Mouse (Mus musculus): ENCODE data around the gene Mettl6. TPM values are rescaled to one million over a fixed set of nuclear protein-coding genes. Genes with fewer than 3 reads are reported as not detected.

Mettl6 gene
- polyA plus RNA-seq (2014; fragmentation: Illumina TruSeq; extraction: RNeasy Lipid Tissue Mini Kit (QIAGEN cat#74804); ENCODE audit: low read depth, low replicate concordance) = 154 TPM

DNA sequence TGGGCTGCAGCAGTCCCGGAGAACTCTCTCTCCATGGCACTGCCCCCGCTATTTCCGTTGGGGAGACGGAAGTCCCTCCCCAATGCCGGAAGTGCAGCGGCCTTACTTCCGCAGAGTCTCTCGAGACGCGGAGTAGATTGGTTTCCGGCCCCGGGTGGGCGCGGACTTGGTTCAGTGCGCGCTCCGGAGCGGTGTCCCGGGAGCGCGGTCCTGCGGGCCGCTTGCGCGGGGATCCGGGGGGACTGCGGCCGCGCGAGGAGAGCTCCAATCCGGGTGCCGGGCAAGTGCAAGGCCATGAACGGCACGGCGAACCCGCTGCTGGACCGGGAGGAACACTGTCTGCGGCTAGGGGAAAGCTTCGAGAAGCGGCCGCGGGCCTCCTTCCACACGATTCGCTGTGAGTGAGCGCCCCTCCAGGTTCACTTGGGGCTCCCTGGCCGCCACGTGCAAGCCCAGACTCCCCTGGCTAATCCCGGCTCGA lies at the start of gene Mettl6:
Gene Mettl6, minus strand, starts transcription at position 66 of the 481 bp plus-strand sequence.

GRCm38 (mm10) chr14:31494349-31494974 lies 378 bp downstream of the Mettl6 start, which contains the start of gene Eaf1:
Eaf1 (plus strand) TSS chr14:31494399.

DNA sequence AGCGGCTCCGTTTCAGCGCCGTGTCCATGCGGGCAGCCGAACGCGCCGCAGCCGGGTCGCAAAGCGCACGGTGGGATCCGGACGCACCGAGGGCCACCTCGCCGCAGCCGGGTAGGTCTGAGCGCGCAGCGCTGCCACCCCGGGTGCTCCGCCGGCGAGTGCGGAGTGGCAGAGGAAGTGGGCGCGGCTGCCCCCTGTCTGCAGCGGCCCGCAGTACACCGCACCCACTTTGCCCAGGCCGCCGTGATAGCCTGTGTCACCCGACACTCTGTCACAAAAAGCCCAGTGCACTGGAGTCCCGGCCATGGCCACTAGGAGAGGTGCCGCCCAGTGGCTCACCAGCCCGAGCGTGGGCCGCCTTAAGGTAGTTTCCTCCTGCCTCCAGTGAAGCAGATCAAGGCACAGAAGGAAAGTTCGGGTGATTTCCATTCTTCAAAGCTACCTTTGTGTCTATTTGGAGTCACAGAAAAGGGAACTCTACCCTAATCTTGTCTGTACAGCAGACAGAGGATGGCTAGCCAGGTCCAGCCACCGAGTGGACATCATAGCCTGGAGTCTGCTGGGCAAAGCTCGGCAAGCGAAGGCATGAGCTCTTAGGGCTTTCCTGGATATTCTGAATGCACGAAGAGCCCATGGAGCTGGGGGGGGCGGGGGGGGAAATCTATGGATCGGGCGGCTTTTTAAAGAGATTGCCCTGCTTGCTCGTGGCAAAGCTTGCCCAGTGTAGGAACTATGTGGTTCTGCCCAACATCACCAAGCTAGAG lies 58.7 kb downstream of the Mettl6 start, which contains the start of gene Sh3bp5:
Gene Sh3bp5, minus strand, starts transcription at position 149 of the 764 bp plus-strand sequence.

Other genes with a start within 250 kb of the Mettl6 start
- gene Phf7, start 243.7 kb downstream of the Mettl6 start, polyA plus RNA-seq (2014; fragmentation: Illumina TruSeq; extraction: RNeasy Lipid Tissue Mini Kit (QIAGEN cat#74804); ENCODE audit: low read depth, low replicate concordance) = 2,709 TPM
- 17.6 TPM for gene Bap1, start 243.6 kb downstream of the Mettl6 start, polyA plus RNA-seq (2014; fragmentation: Illumina TruSeq; extraction: RNeasy Lipid Tissue Mini Kit (QIAGEN cat#74804); ENCODE audit: low read depth, low replicate concordance)
- 11.2 TPM for gene Dnah1, start 171.1 kb downstream of the Mettl6 start, polyA plus RNA-seq (2014; fragmentation: Illumina TruSeq; extraction: RNeasy Lipid Tissue Mini Kit (QIAGEN cat#74804); ENCODE audit: low read depth, low replicate concordance)
- gene Capn7, start 158.4 kb downstream of the Mettl6 start, polyA plus RNA-seq (2014; fragmentation: Illumina TruSeq; extraction: RNeasy Lipid Tissue Mini Kit (QIAGEN cat#74804); ENCODE audit: low read depth, low replicate concordance) = 40.3 TPM
- 18.7 TPM for gene Sh3bp5, start 59.0 kb downstream of the Mettl6 start, polyA plus RNA-seq (2014; fragmentation: Illumina TruSeq; extraction: RNeasy Lipid Tissue Mini Kit (QIAGEN cat#74804); ENCODE audit: low read depth, low replicate concordance)
- gene Eaf1, start 641 bp downstream of the Mettl6 start, polyA plus RNA-seq (2014; fragmentation: Illumina TruSeq; extraction: RNeasy Lipid Tissue Mini Kit (QIAGEN cat#74804); ENCODE audit: low read depth, low replicate concordance) = 16.8 TPM
- gene Colq, start 96.3 kb upstream of the Mettl6 start, polyA plus RNA-seq (2014; fragmentation: Illumina TruSeq; extraction: RNeasy Lipid Tissue Mini Kit (QIAGEN cat#74804); ENCODE audit: low read depth, low replicate concordance) = 10.3 TPM
- gene Gm49387, start 145.8 kb upstream of the Mettl6 start, polyA plus RNA-seq (2014; fragmentation: Illumina TruSeq; extraction: RNeasy Lipid Tissue Mini Kit (QIAGEN cat#74804); ENCODE audit: low read depth, low replicate concordance) = not detected
- 1.1 TPM for gene Btd, start 146.0 kb upstream of the Mettl6 start, polyA plus RNA-seq (2014; fragmentation: Illumina TruSeq; extraction: RNeasy Lipid Tissue Mini Kit (QIAGEN cat#74804); ENCODE audit: low read depth, low replicate concordance)
- gene Hacl1, start 146.2 kb upstream of the Mettl6 start, polyA plus RNA-seq (2014; fragmentation: Illumina TruSeq; extraction: RNeasy Lipid Tissue Mini Kit (QIAGEN cat#74804); ENCODE audit: low read depth, low replicate concordance) = 13.1 TPM